Mouse (Mus musculus) ES-Bruce4 (cell line): ENCODE measurements around the gene Fam219b.

Experiments
- CTCF ChIP-seq: IDR thresholded peaks from one replicate; pipeline ENCODE4 v1.8.1; 2011; ENCODE audit warnings: low read depth, low read length
- EP300 ChIP-seq: IDR thresholded peaks from 2 replicates; pipeline ENCODE4 v1.6.1; 2011; ENCODE audit warnings: low read depth, low read length; ENCODE audit not compliant: insufficient read depth
- POLR2A ChIP-seq: IDR thresholded peaks from one replicate; pipeline ENCODE4 v1.8.1; 2011; ENCODE audit warnings: low read length; ENCODE audit not compliant: insufficient read depth

DNA sequence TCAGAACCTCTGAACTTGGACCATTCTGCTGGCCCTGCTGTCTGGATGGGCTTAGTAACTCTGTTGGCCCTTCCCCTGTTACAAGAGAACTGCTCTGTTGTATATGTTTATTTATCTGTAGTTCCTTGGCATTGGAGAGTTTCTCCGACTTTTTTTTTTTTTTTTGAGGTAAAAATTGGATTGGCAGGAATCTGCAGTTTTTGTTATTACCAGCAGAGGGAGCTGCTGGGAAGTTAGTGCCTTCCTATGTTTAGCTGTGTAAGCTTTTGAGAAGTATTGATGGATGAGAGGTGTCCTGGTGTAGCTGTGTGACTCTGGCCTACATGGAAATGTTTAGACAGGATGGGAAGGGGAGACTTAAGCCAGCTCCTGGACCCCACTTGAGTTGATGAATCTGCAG, 4.0 kb downstream of the Fam219b start:
- no peak for TF ChIP-seq CTCF
- TF ChIP-seq POLR2A, result no peak
- no peak for TF ChIP-seq EP300
